Mouse (Mus musculus): ENCODE results near the gene Abi3.

- TF ChIP-seq CTCF (IDR thresholded peaks at IDR 0.05; ENCODE audit: extremely low read depth, insufficient read depth, insufficient read length, insufficient replicate concordance) (no peak), POLR2A (IDR thresholded peaks at IDR 0.05; ENCODE audit: low read depth, low read length) (no peak)
Observed at GRCm38 (mm10) chr11:95805527-95805926, 36.7 kb downstream of the Abi3 start.
